Comparison of ENCODE assay signal across 20 mouse cellular contexts in genomic region chr7:106644222-106644870, GRCm38 (mm10). TPM values are rescaled to one million over a fixed set of nuclear protein-coding genes. Genes with fewer than 3 reads are reported as not detected.
DNase-seq lines count a peak whose midpoint lies in the region; ATAC-seq lines count a peak whose summit lies in the region.
"Had no signal": no experiment of that assay in that cellular context is flagged by ENCODE, and none has a peak within 500 bp of the region (broad histone marks: within the 10 kb centered on the region; RNA-seq: fewer than 3 reads in every experiment).

No protein-coding gene starts in this region.

- H3K27me3 ChIP-seq in kidney, embryonic 14.5 days (ENCODE audit: control insufficient read depth, insufficient read depth, low read length), result no peaks in the 10 kb centered on the region
- H3K27me3 ChIP-seq in forebrain, embryonic 16.5 days (replicated peaks; ENCODE audit: control insufficient read depth, insufficient read depth, low read length), result no peaks in the 10 kb centered on the region
- H3K27me3 ChIP-seq: limb, embryonic 15.5 days; neural tube, embryonic 12.5 days; stomach, embryonic 15.5 days had no signal

- H3K9me3 ChIP-seq in kidney, embryonic 14.5 days (ENCODE audit: control insufficient read depth, low read length), result no peaks in the 10 kb centered on the region
- H3K9me3 ChIP-seq in forebrain, embryonic 16.5 days (ENCODE audit: control insufficient read depth, low read length), result no peaks in the 10 kb centered on the region
- H3K9me3 ChIP-seq: limb, embryonic 15.5 days; neural tube, embryonic 12.5 days; stomach, embryonic 15.5 days had no signal

- no peaks in the 10 kb centered on the region for H3K4me1 ChIP-seq in kidney, embryonic 14.5 days (ENCODE audit: control insufficient read depth, insufficient read depth, low read length)
- no peaks in the 10 kb centered on the region for H3K4me1 ChIP-seq in forebrain, embryonic 16.5 days (replicated peaks; ENCODE audit: control insufficient read depth, insufficient read depth, low read length)
- H3K4me1 ChIP-seq: limb, embryonic 15.5 days; neural tube, embryonic 12.5 days; stomach, embryonic 15.5 days had no signal

- H3K4me2 ChIP-seq in kidney, embryonic 14.5 days (replicated peaks; ENCODE audit: low read depth, low read length), result no peak overlapping the region
- no peak overlapping the region for H3K4me2 ChIP-seq in forebrain, embryonic 16.5 days (ENCODE audit: low read length)
- H3K4me2 ChIP-seq: limb, embryonic 15.5 days; midbrain, embryonic 11.5 days; neural tube, embryonic 12.5 days; stomach, embryonic 15.5 days had no signal

- WGBS in kidney, embryonic 14.5 days, result 81% methylated on average over 3 of the region's 3 CpGs
- 82% methylated on average over 3 of the region's 3 CpGs for WGBS in forebrain, embryonic 16.5 days

- DNase-seq in kidney, adult 9 months, result peak; percentile 6
- DNase-seq in 416B (ENCODE audit: low read depth) (peak; percentile 15), adipocyte (ENCODE audit: low spot score) (no peak)
- DNase-seq in layer of hippocampus, adult 9-10 months (ENCODE audit: low spot score), result no peak
- DNase-seq: cerebellum, adult 9-10 months; heart, adult 18-20 months; heart, postnatal 10 days; retina, postnatal 1 day had no signal

- H3K27ac ChIP-seq in kidney, embryonic 14.5 days (ENCODE audit: low read depth, low read length), result no peak overlapping the region
- H3K27ac ChIP-seq in forebrain, embryonic 16.5 days (ENCODE audit: low read length), result no peak overlapping the region
- H3K27ac ChIP-seq: limb, embryonic 15.5 days; neural tube, embryonic 12.5 days; stomach, embryonic 15.5 days had no signal

- H3K36me3 ChIP-seq in kidney, embryonic 14.5 days (ENCODE audit: control insufficient read depth, insufficient read depth, low read length), result no peaks in the 10 kb centered on the region
- H3K36me3 ChIP-seq in forebrain, embryonic 16.5 days (ENCODE audit: control insufficient read depth, insufficient read depth), result no peaks in the 10 kb centered on the region
- H3K36me3 ChIP-seq: limb, embryonic 15.5 days; neural tube, embryonic 12.5 days; stomach, embryonic 15.5 days had no signal

- no peak for ATAC-seq in kidney, embryonic 14.5 days (ENCODE audit: low FRiP score, low TSS enrichment)
- peak; percentile 79 for ATAC-seq in common myeloid progenitor, adult 5-6 weeks (replicated peaks; ENCODE audit: low read depth, poor library complexity, severe bottlenecking)
- peak; percentile 83 for ATAC-seq in megakaryocyte progenitor cell, adult 5-6 weeks (replicated peaks; ENCODE audit: poor library complexity)
- no peak for ATAC-seq in forebrain, embryonic 16.5 days

- no peak overlapping the region for H3K9ac ChIP-seq in kidney, embryonic 14.5 days (ENCODE audit: low read depth, low read length)
- no peak overlapping the region for H3K9ac ChIP-seq in forebrain, embryonic 16.5 days (replicated peaks; ENCODE audit: low read depth, low read length)
- H3K9ac ChIP-seq: limb, embryonic 15.5 days; neural tube, embryonic 12.5 days; stomach, embryonic 15.5 days had no signal

- no peak overlapping the region for H3K4me3 ChIP-seq in kidney, embryonic 14.5 days (ENCODE audit: low read length)
- H3K4me3 ChIP-seq in forebrain, embryonic 16.5 days (replicated peaks; ENCODE audit: low read length), result no peak overlapping the region
- H3K4me3 ChIP-seq: limb, embryonic 15.5 days; neural tube, embryonic 12.5 days; stomach, embryonic 15.5 days had no signal

RNA-seq across cellular contexts. Expression of gene Olfr693, which starts 36.0 kb away (rescaled TPM):
- polyA plus RNA-seq in kidney, embryonic 14.5 days (2014; fragmentation: Nextera tagmentation; extraction: Ambion mirVana), result not detected in 2 replicates
- total RNA-seq in common myeloid progenitor, adult 5-6 weeks (2017), result not detected in 2 replicates
- total RNA-seq in megakaryocyte progenitor cell, adult 5-6 weeks (2015), result not detected in 2 replicates
- total RNA-seq in megakaryocyte progenitor cell, adult 5-6 weeks (2017), result not detected in 2 replicates
- polyA plus RNA-seq in forebrain, embryonic 16.5 days (2015; fragmentation: Nextera tagmentation; extraction: Ambion mirVana), result not detected in 2 replicates
- total RNA-seq: adrenal gland, adult 18-20 months; heart, adult 18-20 months; heart, postnatal 10 days; left cerebral cortex, adult 8-10 months had no signal
- polyA plus RNA-seq: intestine, embryonic 14.5 days; large intestine, adult 2 months; limb, embryonic 15.5 days; midbrain, embryonic 11.5 days; neural tube, embryonic 12.5 days; stomach, embryonic 15.5 days had no signal

RNA-seq across cellular contexts. Expression of gene Olfr694, which starts 47.3 kb away (rescaled TPM):
- not detected in 2 replicates for polyA plus RNA-seq in kidney, embryonic 14.5 days (2014; fragmentation: Nextera tagmentation; extraction: Ambion mirVana)
- total RNA-seq in common myeloid progenitor, adult 5-6 weeks (2017), result not detected in 2 replicates
- total RNA-seq in megakaryocyte progenitor cell, adult 5-6 weeks (2015), result not detected in 2 replicates
- total RNA-seq in megakaryocyte progenitor cell, adult 5-6 weeks (2017), result not detected in 2 replicates
- not detected in 2 replicates for polyA plus RNA-seq in forebrain, embryonic 16.5 days (2015; fragmentation: Nextera tagmentation; extraction: Ambion mirVana)
- total RNA-seq: adrenal gland, adult 18-20 months; heart, adult 18-20 months; heart, postnatal 10 days; left cerebral cortex, adult 8-10 months had no signal
- polyA plus RNA-seq: intestine, embryonic 14.5 days; large intestine, adult 2 months; limb, embryonic 15.5 days; midbrain, embryonic 11.5 days; neural tube, embryonic 12.5 days; stomach, embryonic 15.5 days had no signal

Comparison
In these comparisons a context has a peak if more than half of its experiments do, and no peak if none do; other contexts are left out.
1. DNase-seq: peak in kidney, adult 9 months (single experiment) and 416B (single experiment); none in layer of hippocampus, adult 9-10 months (single experiment) and adipocyte (single experiment).
2. ATAC-seq: peak in common myeloid progenitor, adult 5-6 weeks (single experiment) and megakaryocyte progenitor cell, adult 5-6 weeks (single experiment); none in kidney, embryonic 14.5 days (single experiment) and forebrain, embryonic 16.5 days (single experiment).